Mouse (Mus musculus): ENCODE measurements around the gene Chchd5. TPM values are rescaled to one million over a fixed set of nuclear protein-coding genes. Genes with fewer than 3 reads are reported as not detected.

The Chchd5 gene
- polyA plus RNA-seq, 1 experiment, result 20.4 TPM

- WGBS, result 94% methylated on average over 8 of the region's 8 CpGs
- H3K4me1 ChIP-seq (ENCODE audit: control insufficient read depth, insufficient read depth, insufficient read length), result no peaks in the 10 kb centered on the region
Measured at GRCm38 (mm10) chr2:129121986-129122385, 7.5 kb upstream of the Chchd5 start.

GRCm38 (mm10) chr2:129129987-129130545, 566 bp downstream of the Chchd5 start:
- 27% methylated on average over 18 of the region's 18 CpGs for WGBS
- peaks cover 21% of the 10 kb centered on the region for H3K36me3 ChIP-seq (ENCODE audit: control insufficient read depth, insufficient read depth, low read length)
- no peaks in the 10 kb centered on the region for H3K27me3 ChIP-seq (ENCODE audit: control insufficient read depth, insufficient read depth, low read length)
- TF ChIP-seq POLR2A (IDR thresholded peaks at IDR 0.05; ENCODE audit: low read depth, low read length), result no peak
- no peak for TF ChIP-seq CTCF (IDR thresholded peaks at IDR 0.05; ENCODE audit: extremely low read depth, insufficient read depth, insufficient read length, insufficient replicate concordance)
- peaks cover 10% of the 10 kb centered on the region; the same call in 1 of the 2 replicates for H3K4me1 ChIP-seq (ENCODE audit: control insufficient read depth, insufficient read depth, insufficient read length)
- peak; percentile 26 to 52 for DNase-seq (ENCODE audit: low read depth in 1 of 2, low spot score in 2 of 2)
- H3K4me3 ChIP-seq (ENCODE audit: extremely low read depth, insufficient read depth, insufficient read length), result peak overlapping the region; percentile 70
- peak overlapping the region; percentile 92 for H3K27ac ChIP-seq (ENCODE audit: insufficient read depth, low read length)

More at GRCm38 (mm10) chr2:129121986-129122385, 7.5 kb upstream of the Chchd5 start:
- TF ChIP-seq CTCF (IDR thresholded peaks at IDR 0.05; ENCODE audit: extremely low read depth, insufficient read depth, insufficient read length, insufficient replicate concordance), result no peak
- no peak for TF ChIP-seq POLR2A (IDR thresholded peaks at IDR 0.05; ENCODE audit: low read depth, low read length)
- Histone ChIP-seq H3K27ac (ENCODE audit: insufficient read depth, low read length) (no peak overlapping the region), H3K27me3 (ENCODE audit: control insufficient read depth, insufficient read depth, low read length) (no peaks in the 10 kb centered on the region), H3K36me3 (ENCODE audit: control insufficient read depth, insufficient read depth, low read length) (peaks cover 31% of the 10 kb centered on the region), H3K4me3 (ENCODE audit: extremely low read depth, insufficient read depth, insufficient read length) (no peak overlapping the region)
- DNase-seq (ENCODE audit: low read depth in 1 of 2, low spot score in 2 of 2), result no peak

GRCm38 (mm10) chr2:129130776-129131175, 1.3 kb downstream of the Chchd5 start:
- Histone ChIP-seq H3K27ac (ENCODE audit: insufficient read depth, low read length) (no peak overlapping the region), H3K4me3 (ENCODE audit: extremely low read depth, insufficient read depth, insufficient read length) (no peak overlapping the region), H3K27me3 (ENCODE audit: control insufficient read depth, insufficient read depth, low read length) (no peaks in the 10 kb centered on the region), H3K4me1 (ENCODE audit: control insufficient read depth, insufficient read depth, insufficient read length) (peaks cover 10% of the 10 kb centered on the region; the same call in 1 of the 2 replicates), H3K36me3 (ENCODE audit: control insufficient read depth, insufficient read depth, low read length) (peaks cover 15% of the 10 kb centered on the region)
- 95% methylated on average over 2 of the region's 2 CpGs for WGBS
- TF ChIP-seq POLR2A (IDR thresholded peaks at IDR 0.05; ENCODE audit: low read depth, low read length) (no peak), CTCF (IDR thresholded peaks at IDR 0.05; ENCODE audit: extremely low read depth, insufficient read depth, insufficient read length, insufficient replicate concordance) (no peak)
- no peak for DNase-seq (ENCODE audit: low read depth in 1 of 2, low spot score in 2 of 2)

GRCm38 (mm10) chr2:129132231-129132630, 2.7 kb downstream of the Chchd5 start:
- DNase-seq (ENCODE audit: low read depth in 1 of 2, low spot score in 2 of 2), result no peak
- 88% methylated on average over 7 of the region's 7 CpGs for WGBS
- TF ChIP-seq CTCF (IDR thresholded peaks at IDR 0.05; ENCODE audit: extremely low read depth, insufficient read depth, insufficient read length, insufficient replicate concordance) (no peak), POLR2A (IDR thresholded peaks at IDR 0.05; ENCODE audit: low read depth, low read length) (no peak)
- no peaks in the 10 kb centered on the region for H3K27me3 ChIP-seq (ENCODE audit: control insufficient read depth, insufficient read depth, low read length)
- no peak overlapping the region for H3K4me3 ChIP-seq (ENCODE audit: extremely low read depth, insufficient read depth, insufficient read length)
- peaks cover 15% of the 10 kb centered on the region for H3K36me3 ChIP-seq (ENCODE audit: control insufficient read depth, insufficient read depth, low read length)
- peaks cover 10% of the 10 kb centered on the region; the same call in 1 of the 2 replicates for H3K4me1 ChIP-seq (ENCODE audit: control insufficient read depth, insufficient read depth, insufficient read length)
- no peak overlapping the region for H3K27ac ChIP-seq (ENCODE audit: insufficient read depth, low read length)

GRCm38 (mm10) chr2:129133006-129133805, 3.7 kb downstream of the Chchd5 start:
- Histone ChIP-seq H3K4me1 (ENCODE audit: control insufficient read depth, insufficient read depth, insufficient read length) (peaks cover 10% of the 10 kb centered on the region; the same call in 1 of the 2 replicates), H3K36me3 (ENCODE audit: control insufficient read depth, insufficient read depth, low read length) (peaks cover 15% of the 10 kb centered on the region), H3K27me3 (ENCODE audit: control insufficient read depth, insufficient read depth, low read length) (no peaks in the 10 kb centered on the region), H3K4me3 (ENCODE audit: extremely low read depth, insufficient read depth, insufficient read length) (no peak overlapping the region), H3K27ac (ENCODE audit: insufficient read depth, low read length) (peak overlapping the region; percentile 21; the same call in 1 of the 2 replicates)
- no peak for DNase-seq (ENCODE audit: low read depth in 1 of 2, low spot score in 2 of 2)
- 96% methylated on average over 14 of the region's 14 CpGs for WGBS
- TF ChIP-seq CTCF (IDR thresholded peaks at IDR 0.05; ENCODE audit: extremely low read depth, insufficient read depth, insufficient read length, insufficient replicate concordance) (no peak), POLR2A (IDR thresholded peaks at IDR 0.05; ENCODE audit: low read depth, low read length) (no peak)

GRCm38 (mm10) chr2:129139906-129140305, 10.4 kb downstream of the Chchd5 start:
- Histone ChIP-seq H3K36me3 (ENCODE audit: control insufficient read depth, insufficient read depth, low read length) (no peaks in the 10 kb centered on the region), H3K27me3 (ENCODE audit: control insufficient read depth, insufficient read depth, low read length) (no peaks in the 10 kb centered on the region), H3K27ac (ENCODE audit: insufficient read depth, low read length) (no peak overlapping the region), H3K4me1 (ENCODE audit: control insufficient read depth, insufficient read depth, insufficient read length) (no peaks in the 10 kb centered on the region), H3K4me3 (ENCODE audit: extremely low read depth, insufficient read depth, insufficient read length) (no peak overlapping the region)
- TF ChIP-seq POLR2A (IDR thresholded peaks at IDR 0.05; ENCODE audit: low read depth, low read length) (no peak), CTCF (IDR thresholded peaks at IDR 0.05; ENCODE audit: extremely low read depth, insufficient read depth, insufficient read length, insufficient replicate concordance) (no peak)
- WGBS, result 86% methylated on average over 10 of the region's 10 CpGs
- no peak for DNase-seq (ENCODE audit: low read depth in 1 of 2, low spot score in 2 of 2)
